Mouse (Mus musculus) layer of hippocampus, adult 9-11 months (tissue): ENCODE measurements around the gene Rdh16f2.
"Not testable (repeated sequence)": the region's sequence is repeated elsewhere in the genome, so short reads cannot be mapped to it uniquely, and the experiment has no call there.

ENCODE experiments used
- DNase-seq: peaks from one replicate; pipeline ENCODE4 v3.0.0; 2022

Gene Rdh16f2

DNA sequence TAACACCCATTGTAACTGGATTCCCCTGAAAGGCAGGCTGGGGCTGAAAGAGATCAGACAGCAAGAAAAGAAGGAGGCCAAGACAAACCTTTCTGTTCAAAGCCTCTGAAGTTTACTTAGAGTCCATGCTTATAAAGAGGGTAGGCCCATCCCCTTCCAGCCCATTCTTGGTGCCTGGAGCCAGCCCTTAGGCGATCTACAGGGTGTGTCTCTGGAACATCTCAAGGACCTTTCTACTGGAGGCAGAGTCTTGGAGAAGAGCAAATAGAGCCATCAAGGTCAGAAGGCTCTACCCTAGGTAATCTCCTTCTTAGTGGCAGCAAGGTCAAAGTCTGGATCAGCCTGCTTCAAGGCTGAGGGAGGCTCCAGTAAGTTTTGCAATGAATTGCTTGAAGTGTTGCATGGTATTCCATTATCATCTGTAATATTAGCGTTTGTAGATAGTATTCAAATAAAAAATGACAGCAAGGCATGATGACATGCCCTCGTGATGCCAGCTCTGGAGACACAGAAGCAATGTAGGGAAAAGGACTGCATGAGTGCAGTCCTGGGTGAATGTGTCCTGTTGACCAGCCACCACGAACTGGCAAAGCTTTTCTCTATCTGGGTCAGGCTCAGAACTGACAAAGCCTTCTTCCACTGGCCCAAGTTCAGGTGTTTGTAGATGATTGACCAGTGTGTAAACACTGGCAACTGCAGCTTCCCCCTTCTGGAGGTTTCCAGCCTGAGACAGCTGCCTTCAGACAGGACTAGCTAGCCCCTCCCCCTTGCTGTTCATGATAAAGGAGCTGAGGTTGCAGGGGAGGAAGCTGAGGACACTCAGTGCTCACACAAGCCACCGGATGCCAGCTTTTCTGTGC is 27.1 kb downstream of the Rdh16f2 start:
- DNase-seq, result not testable (repeated sequence)

DNA sequence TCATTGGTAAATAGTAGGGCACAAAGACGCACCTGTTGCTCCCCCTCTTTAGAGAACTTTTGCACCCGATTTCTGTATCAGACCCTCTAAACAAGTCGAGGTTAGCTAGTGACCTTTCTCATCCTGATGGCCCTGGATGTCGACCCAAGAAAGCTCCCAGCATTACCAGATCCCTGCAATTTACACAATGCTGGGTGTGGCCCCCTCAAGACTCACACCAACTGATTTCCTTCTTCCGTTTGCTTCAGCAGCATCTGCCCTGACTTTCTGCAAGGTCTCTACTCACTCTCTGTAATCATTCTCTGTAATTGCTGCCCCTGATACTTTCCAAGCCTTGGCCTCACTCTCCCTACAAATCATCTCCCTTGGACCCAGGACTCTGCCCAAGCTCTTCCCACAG is 30.4 kb downstream of the Rdh16f2 start:
- DNase-seq, result no peak

DNA sequence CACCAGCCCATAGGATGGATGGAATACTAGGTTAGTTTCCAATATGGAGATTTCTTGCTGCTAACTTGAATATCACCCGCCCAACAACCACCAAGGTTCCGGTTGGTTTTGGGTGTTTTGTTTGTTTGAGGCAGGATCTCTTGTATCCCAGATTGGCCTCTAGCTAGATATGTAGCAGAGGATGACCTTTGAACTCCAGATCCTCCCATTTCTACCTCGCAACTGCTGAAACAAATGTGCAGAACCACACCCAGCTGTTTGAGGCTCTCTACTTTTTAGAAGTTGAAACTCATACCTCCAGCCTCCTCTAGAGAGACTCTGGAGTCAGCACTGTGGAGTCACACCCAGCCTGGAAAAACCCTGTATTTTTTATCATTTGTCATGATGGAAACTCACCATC is 31.2 kb downstream of the Rdh16f2 start:
- no peak for DNase-seq

DNA sequence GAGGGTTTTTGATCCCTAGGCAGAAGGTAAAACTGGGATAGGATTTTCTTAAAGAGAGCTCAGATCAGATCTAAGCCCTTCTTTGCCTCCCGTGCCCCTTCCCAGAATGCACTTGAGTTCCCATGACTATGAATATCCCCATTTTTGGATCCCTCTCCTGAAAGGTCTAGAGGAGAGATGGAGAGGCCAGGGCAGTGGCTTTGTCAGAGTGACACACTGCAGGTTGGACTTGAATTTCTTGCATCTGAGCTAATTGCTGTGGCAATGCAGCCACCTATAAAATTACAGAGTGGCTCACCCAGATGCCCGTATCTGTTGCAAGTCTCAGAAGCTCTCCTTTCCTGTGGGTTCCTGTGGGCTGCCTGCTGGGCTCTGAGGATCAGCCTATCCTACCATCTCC is 31.9 kb downstream of the Rdh16f2 start, which contains the start of gene Sdr9c7:
TSS of gene Sdr9c7 (plus strand) at position 301 of the 400 bp plus-strand sequence.
- DNase-seq, result no peak

DNA sequence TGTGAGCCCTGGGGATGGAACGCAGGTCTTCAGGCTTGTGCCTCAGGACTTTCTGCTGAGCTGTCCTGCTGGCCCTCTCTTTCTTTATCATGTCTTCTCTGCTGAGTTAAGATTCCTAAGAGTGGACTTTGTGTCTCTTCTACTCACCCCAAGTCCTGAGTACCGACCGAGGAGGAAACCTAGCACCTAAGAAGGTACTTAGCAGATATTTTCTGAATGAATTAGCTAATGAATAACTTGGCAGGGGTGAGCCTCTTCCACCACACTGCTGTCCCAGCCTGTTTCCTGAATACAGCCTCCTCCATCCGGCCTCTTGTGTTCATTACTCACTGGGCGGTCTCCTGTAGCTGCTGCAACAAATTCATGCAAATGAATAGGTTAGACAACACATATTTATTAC is 33.5 kb downstream of the Rdh16f2 start:
- DNase-seq, result no peak

DNA sequence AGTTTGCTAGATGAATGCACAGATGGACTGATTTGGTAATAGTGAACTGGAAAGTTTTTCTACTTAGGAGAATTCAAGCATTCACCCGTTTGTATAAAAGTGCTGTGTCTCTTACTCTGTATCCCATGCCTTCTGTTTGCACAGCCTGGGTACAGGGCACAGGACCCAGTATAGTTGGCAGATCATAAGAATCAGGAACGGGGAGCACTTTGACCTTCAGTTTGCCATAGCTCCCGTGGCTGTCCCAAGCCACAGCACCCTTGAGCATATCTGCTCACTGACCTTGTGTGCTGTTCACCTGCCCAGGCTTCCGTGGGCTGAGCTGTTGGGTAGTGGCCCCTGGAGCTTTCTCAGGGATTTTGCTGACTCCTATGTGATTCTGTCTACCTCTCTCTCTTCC is 35.5 kb downstream of the Rdh16f2 start:
- DNase-seq, result no peak

DNA sequence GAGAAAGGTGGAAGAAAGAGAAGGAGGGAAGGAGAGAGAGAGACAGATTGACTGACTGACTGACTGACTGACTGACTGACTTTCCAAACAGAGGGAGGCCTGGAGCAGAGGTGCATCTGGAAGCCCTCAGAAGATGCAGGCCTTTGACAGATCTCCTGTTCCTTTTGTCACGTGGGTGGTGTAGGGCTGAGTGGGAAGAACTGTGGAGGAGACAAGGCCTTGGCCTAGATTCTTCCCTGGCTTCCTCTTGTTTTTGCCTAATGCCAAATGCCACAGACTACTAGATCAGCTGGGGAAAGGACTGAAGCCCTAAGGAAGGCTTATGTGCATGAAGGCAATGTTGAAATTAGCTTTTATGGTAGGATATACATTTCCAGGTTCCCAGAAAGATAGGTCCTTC is 36.8 kb downstream of the Rdh16f2 start:
- DNase-seq, result no peak

DNA sequence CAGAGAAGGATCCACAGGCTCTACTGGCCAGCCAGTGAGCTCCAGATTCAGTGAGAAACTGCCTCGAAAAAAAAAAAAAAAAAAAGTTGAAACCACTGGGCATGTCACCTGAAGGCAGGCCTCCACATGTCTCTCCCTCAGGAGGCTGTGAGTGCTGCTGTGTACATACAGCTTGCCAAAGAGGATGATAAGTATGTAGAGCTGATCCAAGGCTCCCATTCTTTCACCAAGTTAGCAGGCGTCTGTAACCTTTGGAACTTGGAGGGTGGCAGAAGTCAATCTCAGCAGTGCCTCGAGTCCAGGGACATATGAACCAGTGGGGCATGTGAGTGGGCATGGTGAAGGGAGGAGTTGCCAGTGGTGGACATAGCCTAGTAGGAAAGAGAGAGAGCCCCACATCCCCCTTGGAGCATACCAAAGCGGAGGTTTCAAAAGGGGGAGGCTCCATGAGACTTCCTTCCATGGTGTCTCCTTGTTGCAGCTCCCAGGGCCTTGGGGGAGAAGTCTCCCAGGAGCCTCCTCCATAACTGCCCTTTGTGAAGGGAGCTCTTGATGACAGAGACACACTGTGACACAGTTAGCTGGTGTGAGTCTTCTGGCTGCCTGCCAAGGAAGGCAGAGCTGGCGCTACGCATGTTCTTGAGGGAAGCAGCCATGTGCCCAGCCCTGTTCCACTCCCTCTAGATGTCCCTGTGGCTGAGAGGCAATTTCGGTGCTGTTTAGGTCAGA is 38.6 kb downstream of the Rdh16f2 start:
- DNase-seq, result no peak

DNA sequence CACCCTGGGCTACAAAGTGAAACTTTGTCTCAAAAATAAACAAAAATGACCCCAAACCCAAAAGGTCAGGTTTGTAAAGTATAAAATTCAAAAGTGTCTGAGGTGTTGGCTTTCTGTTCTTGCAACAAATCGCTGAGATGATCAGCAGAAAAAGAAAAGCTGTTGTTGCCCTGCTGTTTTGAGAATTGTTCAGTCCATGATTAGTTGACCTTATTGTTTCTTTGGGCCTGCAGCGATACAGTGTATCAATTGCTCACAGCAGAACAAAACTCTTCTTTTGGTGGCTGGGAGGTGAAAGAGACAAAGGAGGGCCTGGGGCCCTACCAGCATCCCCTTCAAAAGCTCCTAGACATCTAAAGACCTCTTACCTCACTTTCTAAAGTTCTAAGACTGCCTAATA is 39.9 kb downstream of the Rdh16f2 start:
- no peak for DNase-seq

DNA sequence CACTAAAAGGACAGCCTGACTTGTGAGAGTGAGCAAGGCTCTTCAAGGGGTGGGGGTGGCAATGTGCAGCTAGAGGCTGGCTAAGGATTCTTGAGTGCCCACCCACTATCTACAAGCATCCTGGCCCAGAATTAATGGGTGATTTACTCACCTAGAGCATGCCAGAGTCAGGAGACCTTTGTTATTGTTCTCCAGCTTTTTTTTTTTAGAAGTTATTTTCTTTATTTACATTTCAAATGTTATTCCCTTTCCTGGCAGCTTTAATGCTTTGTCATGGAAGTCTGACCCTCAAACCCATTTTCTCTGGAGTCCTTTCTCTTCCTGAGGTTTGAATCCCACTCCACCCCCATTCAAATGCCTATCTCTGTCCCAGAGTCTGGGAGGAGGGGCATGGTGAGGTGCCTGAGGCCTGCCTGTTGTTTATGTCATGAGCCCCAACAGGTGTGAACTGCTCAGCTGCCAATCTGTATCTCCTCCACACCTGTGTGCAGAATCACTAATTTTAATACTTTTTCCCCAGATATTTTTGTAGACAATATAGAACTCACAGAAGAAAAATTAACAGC is 41.2 kb downstream of the Rdh16f2 start:
- no peak for DNase-seq

DNA sequence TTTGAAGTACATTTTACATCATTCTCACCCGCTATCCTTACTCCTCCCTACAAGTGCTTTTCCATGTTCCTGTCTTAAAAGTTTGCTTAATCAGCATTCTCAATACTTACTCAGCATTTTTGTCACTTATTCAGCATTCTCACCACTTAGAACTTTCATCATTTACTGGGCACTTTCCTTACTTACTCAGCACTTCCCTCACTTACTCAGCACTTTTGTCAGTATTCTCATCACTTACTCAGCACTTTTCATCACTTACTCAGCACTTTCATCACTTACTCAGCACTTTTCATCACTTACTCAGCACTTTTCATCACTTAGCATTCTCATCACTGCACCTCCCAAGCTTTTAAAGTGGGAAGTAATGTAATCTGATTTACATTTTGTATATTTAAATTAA is 49.3 kb downstream of the Rdh16f2 start:
- no peak for DNase-seq

DNA sequence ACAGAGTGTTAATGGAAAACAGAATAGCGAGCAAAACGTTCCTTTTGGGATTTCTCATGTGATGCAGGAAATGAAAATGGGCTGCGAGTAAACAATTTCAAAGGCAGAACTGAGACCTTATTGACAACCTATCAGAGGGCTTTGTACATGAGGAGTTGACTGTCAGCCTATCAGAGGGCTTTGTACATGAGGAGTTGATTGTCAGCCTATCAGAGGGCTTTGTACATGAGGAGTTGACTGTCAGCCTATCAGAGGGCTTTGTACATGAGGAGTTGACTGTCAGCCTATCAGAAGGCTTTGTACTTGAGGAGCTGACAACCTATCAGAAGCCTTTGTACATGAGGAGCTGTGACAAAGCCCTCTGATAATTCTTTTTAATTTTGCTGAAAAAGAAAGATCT is 50.9 kb downstream of the Rdh16f2 start:
- DNase-seq, result not testable (repeated sequence)

DNA sequence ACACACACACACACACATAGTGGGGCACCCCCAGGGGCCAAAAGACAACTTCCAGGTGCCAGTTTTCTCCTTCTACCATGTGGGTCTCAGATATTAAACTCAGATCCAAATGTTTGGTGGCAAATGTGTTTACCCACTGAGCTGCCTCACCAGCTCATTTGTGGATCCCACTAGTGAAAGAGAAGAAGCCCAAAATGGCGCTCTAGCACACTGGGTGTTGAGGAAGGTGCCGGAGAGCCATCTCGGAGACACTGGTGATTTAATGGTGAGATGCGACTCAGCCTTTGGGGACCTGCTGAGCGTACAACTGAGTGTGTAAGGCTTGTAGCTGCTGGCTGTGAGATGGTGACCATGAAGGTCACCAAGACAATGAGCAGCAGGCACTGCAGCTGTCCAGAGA is 51.4 kb downstream of the Rdh16f2 start:
- DNase-seq, result no peak

DNA sequence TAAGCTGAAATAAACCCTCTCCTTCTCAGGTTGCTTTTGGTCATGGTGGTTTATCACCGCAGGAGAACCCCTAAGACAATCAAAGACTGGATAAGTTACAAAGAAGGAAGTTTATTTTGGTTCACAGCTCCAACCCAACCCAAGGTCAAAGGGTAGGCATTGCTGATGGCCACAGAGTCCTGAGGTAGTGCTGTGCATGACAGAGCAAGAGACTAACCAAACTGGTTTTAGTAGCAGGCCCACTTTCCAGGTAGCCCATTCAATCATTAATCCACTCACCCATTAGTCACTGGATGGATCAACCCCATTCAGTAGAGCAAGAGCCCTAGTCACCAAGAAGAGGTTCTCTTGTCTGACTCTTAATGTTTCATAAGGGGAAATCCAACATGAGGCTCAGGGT is 56.0 kb downstream of the Rdh16f2 start:
- no peak for DNase-seq

DNA sequence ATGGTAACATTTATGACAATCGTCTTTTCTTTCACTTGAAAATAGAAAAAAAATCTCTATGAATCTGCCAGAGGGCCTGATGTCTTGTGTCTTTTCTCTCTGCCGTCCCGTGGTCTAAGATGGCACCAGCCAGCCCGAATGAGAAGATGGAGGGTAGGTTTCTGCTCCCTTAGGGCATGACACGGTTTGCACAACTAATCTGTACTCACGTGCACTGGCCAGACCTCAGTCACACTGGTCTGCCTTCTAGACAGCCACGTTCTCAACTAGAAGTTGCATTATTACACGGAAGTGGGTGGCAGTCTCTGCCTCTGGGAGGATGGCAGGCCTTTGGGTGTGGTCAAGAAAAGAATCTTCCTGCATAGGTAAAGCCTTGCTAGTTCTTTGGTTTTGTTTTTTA is 56.8 kb downstream of the Rdh16f2 start:
- DNase-seq, result no peak

DNA sequence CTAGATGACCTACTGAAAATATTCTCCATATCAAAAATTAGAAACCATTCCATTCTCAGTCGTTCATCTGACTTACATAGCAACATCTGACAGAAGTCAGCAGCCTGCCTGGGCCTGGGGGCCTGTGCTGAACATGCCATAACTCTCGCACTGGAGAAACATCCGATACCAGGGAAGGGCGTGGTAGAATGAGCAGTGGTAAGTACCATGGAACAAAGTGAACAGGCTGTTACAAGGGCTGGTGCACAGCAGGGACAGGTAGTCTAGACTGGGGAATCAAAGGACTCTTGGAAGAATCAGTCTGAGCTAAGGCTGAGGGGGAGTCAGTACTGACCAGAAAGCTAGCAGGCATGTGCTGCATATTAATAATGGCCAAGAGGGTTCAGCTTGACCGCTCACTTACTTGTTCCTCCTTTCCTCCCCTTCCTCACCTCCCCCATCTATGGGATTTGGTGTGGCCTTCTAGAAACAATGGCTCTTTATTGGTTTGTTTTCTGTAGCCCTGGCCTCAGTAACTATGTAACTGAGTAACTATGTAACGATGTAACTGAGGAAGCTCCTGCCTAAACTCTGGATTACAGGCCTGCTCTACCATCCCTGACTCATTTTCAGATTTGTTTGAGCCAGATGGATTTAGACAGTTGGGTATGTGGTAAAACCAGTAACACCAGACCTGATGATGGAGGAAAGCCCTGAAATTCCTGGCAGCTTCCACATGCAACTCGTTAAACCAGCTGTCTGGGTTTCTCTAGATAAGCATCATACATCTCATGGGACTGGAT is 58.5 kb downstream of the Rdh16f2 start:
- peak; percentile 79 for DNase-seq
